Mouse (Mus musculus) hindlimb bud, embryonic 11.5 days (tissue): Measurements from ENCODE around the gene Zfp771.

ENCODE experiments used
- DNase-seq: peaks from one replicate; pipeline ENCODE4 v3.0.0-alpha.2; 2012; ENCODE audit warnings: low read depth, low spot score; ENCODE audit errors: extremely low spot score

The Zfp771 gene

DNA sequence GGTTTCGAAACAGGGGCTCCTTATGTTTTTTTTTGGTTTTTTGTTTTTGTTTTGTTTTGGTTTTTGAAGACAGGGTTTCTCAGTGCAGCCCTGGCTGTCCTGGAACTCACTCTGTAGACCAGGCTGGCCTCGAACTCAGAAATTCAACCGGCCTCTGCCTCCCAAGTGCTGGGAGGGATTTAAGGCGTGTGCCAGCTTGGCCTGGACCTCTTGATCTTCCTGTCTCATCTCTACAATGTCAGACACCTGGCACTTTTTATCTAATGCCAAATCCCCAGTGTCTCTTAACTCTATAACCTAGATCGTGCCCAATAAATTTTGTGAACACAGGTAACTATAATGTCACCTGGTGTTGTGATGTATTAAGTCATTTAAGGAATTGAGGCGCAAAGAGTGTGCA is 9.3 kb downstream of the Zfp771 start:
- DNase-seq: no peak

DNA sequence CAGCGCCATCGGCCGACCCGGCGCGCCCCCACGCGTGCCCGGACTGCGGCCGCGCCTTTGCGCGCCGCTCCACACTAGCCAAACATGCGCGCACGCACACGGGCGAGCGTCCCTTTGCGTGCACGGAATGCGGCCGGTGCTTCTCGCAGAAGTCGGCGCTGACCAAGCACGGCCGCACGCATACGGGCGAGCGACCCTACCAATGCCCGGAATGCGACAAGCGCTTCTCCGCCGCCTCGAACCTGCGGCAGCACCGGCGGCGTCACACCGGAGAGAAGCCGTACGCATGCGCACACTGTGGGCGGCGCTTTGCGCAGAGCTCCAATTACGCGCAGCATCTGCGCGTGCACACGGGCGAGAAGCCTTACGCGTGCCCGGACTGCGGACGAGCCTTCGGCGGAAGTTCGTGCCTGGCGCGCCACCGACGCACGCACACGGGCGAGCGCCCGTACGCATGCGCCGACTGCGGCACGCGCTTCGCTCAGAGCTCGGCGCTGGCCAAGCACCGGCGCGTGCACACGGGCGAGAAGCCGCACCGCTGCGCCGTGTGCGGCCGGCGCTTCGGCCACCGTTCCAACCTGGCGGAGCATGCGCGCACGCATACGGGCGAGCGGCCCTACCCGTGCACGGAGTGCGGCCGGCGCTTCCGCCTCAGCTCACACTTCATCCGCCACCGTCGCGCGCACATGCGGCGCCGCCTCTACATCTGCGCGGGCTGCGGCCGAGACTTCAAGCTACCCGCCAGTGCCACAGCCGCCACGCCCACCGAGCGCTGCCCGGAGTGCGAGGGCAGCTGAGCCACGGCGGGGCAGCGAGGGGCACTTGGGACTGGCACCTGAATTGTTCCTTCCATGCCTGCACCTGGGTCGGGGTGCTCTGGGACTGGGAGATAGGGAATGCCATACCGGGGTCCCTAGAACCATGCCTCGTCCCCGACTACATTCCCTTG is 10.0 kb downstream of the Zfp771 start:
- DNase-seq: peak; percentile 95

DNA sequence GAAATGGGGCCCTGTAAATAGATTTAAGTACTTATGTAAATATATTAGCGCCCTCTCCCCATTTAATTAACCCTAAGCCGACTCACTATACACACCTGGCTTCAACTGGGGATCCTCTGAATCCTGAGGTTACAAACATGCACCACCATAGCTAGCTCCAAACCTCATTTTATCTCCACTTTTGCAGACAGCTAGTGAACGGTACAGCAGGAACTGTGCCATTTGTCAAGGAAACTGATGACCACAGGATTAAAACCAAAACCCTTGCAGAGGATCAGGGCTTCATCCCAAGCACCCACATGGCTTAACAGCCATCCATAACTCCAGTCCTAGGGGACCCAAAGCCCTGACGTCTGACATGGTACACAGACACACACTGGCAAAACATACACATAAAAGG is 10.9 kb downstream of the Zfp771 start:
- no peak for DNase-seq

DNA sequence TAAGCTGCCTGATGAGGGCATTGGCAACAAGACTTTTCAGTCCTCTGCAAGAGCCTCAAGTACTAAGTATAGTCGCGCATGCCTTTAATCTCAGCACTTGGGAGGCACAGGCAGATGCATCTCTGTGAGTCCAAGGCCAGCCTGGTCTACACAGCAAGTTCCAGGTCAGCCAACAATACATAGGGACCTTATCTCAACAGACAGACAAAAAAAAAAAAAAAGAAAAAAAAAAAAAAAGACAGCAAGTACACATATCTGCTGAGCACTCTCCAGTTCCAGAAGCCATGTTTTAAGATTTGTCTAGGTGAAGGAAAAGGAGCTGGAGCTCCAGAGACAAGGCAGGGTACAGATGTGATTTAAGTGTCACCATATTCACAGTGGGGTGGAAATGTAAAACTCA is 11.9 kb downstream of the Zfp771 start:
- DNase-seq: no peak

DNA sequence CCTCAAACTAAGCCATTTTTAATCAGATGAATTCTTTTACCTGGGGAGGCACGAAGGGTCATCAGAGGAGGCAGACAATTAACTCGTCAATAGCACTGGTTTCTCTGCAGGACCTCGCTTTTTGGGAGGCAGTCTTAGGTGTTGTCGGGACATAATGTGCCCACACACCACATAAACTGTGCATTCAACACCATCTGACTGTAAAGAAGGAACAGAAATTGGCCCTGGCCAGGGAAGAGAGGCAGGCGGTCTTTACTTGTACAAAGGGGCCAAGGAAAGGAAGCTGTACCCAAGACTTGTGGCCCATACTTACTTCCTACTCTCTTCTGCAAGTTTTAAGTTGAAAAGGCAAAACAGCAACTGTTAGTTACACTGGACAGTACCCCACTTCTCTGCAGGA is 12.4 kb downstream of the Zfp771 start:
- DNase-seq: no peak

DNA sequence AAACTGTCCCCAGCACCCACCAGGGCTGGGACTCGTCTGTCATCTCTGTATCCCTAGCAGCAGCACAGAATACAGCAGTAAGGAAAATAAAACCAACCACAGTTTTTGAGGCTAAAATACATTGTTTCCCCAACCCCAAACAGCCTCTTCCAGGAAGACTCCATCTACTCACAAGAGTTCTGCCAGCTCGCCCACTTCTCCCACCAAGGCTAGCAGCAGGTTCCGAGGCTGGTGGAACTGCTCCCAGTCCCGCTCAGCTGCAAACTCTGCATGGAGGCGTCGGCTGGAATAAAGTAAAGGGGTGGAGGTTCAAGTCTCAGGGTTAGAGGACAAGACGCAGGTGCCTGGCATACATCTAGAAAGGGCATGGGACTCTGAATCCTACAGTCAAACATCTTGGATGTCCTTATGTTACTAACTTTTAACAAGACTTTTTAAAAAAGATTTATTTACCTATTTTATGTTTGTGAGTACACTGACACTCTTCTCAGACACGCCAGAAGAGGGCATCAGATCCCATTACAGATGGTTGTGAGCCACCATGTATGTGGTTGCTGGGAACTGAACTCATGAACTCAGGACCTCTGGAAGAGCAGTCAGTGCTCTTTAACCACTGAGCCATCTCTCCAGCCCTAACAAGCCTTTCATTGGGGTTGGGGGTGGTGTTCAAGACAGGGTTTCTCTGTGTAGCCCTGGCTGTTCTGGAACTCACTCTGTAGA is 15.3 kb downstream of the Zfp771 start:
- no peak for DNase-seq

DNA sequence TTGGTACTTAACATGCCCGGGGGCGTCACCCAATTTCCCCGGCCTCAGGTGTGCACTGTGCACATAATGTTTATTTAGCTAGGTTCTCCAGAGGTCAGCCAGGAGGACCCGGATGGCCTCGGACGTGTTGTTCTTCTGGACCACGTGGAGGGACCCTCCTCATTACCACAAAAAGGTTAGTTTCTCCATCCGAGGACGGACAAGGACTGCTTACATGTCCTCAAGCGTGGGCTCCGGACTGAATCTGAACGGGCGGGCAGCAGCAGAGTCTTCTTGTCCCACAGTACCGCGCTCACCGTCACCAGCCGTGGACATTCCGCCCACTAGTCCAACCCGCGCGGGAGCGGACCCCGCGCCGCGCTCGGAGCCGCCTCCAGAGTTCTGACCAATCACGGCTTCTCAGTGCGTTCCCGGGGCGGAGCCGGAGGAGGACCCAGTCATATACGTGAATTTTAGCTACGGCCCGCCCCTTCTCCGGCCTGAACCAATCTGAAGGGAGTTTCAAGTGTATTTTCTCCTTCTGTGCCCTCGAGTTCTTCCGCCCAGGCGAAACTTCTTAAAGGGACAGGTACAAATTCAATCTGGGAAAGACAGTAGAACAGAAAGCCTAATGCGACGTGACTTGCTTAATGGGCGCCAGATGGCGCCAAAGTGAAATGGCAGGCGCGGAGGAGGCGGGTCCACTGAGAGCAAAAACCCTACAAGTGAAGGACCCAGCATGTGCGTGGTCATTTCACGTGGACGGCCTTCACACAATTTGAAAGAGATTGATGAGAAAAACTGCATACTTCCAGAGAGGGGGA is 16.4 kb downstream of the Zfp771 start, which contains the start of gene Dctpp1:
Dctpp1 (minus strand) TSS at position 401 of the 803 bp plus-strand sequence.
- peak; percentile 96 for DNase-seq

DNA sequence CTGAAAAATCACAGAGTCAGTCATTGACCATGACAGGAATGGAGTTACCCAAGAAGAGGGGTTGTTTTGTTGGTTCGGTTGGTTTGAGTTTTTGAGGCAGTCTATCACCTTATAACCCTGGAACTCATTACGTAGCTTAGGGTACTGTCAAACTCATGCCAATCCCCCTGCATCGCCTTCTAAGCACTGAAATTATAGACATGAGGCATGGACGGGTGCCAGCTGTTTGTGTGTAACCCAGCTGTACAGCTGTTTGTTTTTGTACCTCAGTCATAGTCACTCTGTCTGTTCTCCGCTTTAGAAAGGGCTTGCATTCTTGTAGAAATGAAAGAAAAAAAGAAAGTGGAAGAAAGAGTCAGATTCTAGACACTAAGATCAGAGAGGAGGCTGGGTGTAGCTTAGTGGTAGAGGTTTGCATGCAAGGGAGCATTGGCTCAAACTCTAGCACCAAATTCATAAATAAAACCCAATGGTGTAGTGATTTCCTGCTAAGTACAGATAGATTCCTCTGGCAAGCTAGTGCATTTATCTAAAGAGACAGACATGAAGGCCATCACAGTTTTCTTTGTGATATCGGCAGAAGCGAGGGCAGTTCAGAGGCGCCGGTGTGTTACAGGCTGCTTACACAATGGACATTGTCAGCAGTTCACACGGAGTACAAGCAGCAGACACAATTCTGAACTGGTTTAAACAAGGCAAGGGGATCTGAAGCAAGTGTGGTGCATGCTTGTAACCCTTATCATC is 18.3 kb downstream of the Zfp771 start:
- no peak for DNase-seq

DNA sequence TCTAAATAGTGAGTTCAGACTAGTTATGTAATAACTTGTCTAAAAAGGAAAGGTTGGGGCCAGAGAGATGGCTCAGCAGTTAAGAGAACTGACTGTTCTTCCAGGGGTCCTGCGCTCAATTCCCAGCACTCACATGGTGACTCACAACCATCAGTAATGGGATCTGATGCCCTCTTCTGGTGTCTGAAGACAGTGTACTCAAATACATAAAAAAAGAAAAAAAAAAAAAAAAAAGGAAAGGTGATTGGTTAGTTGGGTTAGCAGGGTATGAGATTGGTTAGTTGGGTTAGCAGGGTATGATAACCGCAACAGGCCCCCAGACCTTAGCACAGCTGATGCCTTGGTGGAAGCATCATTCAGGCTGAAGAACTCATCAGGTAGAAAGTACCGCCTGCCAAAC is 19.5 kb downstream of the Zfp771 start:
- no peak for DNase-seq

DNA sequence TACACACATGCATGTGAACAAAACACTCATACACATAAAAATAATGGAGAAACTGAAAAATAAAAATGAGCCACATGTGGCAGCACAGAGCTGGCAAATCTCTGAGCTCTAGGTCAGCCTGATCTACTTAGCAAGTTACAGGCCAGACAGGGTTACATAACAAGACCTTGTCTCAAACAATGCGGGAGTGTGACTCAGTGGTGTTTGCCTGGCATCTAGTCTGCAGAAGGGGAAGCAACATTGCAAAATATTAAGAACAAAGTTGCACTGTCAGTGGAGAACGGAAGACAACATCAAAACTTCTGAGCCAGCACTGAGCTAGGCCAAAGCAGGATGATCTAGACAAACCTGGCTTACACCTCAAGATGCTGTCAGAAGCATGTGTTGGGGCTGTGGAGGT is 26.2 kb downstream of the Zfp771 start:
- DNase-seq: no peak

DNA sequence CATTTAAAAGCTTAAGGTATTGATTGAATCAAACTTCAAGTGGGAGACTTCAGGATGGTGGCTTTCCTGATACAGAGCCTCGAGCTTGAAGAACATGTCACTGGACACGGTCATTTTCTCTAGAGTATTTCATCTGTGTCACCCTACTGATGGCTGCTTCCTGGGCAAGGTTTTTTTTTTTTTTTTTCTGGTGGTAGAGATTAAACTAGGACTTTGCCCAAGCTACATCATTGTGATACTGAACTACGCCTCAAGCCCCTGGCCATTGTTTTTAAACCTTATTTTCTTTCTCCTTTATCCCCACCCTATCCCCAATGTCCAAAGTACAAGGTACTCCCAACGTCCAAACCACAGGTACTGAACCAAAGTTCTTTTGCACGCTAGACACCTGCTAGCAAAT is 26.6 kb downstream of the Zfp771 start:
- DNase-seq: no peak

DNA sequence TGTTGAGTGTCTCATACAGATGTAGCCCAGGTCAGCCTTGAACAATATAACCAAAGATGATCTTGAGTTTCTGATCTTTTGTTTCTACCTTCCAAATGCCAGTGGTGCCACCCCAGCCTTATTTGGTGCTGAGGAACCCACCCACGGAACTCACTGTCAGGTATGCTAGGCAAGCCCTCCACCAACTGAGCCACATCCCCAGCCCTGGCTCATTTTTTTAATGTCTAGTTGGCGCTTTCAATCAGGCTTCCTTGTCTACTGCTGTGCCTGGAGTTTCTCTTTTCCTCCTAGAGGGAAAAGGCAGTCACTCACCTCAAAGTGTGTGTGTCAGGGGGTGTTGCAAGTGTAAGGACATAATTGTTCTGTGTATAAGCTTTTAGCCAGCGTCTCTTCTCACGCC is 27.0 kb downstream of the Zfp771 start:
- no peak for DNase-seq

DNA sequence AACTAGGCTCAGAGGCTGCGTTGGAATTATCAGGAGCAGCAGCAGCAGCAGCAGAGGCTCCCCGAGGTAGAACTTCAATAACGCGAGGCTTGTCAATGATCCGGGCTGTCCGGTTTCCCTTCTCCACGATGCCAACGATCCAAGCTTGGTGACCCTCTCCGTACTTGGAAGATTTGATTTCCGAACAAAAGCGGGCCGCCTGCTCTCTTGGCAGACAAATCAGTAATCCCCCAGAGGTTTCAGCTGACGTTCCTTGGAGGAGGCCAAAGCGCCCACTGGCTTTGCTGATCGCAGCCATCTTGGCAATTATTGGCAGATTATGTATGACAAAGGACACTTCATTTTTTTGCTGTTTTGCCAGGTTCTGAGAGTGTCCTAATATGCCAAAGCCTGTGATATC is 28.5 kb downstream of the Zfp771 start:
- no peak for DNase-seq

DNA sequence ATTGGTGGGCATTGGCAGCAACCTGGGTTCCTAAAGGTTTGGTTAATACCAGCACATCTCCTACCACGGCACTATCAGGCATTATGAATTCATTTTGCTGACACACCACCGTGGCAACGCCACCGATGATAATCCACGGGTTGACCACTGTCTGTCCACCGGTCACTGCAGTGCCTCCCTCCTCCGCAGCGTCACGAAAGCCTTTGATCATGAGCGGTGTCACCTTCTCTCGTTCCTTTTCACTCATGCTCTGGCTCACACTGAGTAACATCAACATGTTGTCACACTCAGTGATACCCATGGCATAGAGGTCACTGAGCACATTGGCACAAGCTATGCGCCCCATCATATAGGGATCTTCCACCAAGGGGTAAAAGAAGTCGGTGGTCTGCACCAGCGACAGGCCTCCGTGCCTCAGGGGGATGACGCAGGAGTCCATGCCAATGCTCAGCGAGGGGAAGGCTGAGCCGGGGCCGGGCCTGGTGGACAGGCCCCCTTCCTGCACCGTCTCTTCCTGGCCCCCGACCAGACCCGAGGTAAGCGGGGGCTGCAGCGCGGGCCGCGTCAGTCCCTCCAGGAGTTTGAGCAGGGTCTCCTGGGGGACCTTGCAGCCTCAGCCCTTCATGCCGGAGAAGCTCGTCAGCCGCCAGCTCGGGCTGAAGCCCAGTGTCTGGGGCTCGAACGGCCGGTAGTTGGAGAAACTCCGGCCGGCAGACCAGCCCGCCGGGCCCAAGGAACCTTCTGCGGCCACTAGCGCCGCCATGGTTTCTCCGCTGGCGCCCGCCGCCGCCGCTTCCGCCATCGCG is 29.2 kb downstream of the Zfp771 start:
- no peak for DNase-seq

DNA sequence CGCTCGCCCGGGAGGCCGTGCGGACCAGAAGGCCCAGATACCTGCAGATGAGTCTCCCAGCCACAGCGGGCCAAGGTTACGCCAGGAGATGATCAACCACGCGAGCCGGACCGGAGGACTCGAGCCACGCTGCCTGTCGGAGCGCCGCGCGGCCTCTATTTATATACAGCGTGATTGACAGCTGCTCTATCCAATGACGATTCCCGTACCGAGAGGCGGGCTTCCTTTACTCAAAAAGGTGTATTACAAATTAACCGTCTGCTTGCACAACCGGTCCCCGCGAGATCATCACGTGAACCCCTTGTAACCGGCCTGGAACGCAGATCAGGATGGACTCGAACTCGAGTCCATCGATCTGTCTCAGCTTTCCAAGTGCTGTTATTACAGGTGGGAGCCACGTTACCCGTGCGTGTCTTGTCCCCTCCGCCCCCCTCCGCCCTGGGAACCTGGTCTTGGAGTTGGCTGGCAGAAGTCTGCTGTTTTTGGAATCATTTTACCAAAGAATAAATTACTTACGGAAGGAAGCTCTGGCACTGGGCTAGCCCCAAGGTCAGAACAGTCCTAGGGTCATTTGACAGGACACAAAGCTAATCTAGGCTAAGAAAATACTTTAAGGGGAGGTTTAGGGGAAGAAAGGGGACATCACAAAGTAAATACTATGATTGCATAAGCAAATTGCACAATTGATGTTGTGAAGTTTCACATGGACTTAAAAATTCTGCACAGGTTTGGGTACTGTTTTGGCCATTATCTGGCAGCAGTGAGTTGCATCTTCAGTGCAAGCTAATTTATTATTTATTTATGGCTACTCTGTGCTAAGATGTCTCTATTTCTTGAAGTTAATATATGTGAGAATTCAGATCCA is 30.1 kb downstream of the Zfp771 start, which contains the start of gene Sephs2:
Sephs2 (minus strand) TSS at position 131 of the 865 bp plus-strand sequence.
- peak; percentile 90 for DNase-seq

DNA sequence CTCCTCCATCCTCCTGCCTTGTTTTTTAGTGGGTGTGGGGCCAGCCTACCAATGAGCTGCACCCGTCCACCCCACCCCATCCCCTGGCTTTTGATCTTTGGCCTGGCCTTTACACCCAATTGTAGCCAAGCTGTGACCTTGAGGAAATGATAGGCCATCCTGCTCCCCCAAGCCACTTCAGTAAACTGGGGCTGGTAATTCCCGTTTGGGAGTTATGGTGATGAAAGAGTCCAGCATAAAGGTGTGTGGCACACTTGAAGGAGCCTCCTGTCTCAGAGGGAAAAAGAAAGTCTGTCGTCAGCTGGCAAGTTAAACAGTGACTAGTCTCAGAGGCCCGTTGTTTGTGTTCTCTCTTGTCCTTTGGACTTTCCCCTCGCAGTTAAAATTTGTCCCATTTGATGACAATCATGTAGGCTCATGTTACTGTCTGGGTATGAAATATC is 32.5 kb downstream of the Zfp771 start:
- DNase-seq: no peak

DNA sequence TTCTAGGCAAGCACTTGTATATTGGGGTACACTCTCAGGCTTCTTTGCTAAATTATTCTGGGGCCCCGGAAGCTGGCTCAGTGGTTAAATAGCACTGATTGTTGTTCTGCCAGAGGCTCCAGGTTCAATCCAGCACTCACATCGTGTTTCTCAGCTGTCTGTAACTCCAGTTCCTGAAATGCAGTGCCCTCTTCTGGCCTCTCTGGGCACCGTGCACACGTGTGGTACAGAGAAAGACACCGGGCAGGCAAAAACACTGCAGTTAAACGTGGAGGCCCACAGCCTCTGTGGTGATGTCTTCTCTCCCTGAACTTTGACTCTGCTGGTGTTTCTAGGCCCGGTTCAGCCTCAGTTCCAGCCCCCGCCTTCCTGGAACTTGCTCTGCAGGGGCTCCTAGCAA is 34.2 kb downstream of the Zfp771 start:
- no peak for DNase-seq

DNA sequence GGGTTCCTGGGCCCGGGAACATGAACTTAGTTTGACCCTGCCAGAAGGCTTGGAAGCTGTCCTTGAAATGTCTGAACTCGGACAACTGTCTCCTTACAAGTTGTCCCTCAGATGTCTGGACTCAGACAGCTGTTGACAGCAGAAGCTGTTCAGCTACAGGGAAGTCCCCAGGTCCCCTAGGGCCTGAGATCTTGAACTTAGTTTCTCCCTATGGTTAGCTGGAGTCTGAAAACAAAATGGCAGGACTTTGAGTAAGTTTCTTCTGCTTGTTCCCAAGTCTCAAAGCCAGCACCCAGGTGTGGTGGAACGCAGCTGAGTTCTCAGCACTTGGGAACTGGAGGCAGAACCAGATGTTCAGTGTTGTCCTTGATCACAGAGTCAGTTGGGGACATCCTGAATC is 36.0 kb downstream of the Zfp771 start:
- DNase-seq: no peak

DNA sequence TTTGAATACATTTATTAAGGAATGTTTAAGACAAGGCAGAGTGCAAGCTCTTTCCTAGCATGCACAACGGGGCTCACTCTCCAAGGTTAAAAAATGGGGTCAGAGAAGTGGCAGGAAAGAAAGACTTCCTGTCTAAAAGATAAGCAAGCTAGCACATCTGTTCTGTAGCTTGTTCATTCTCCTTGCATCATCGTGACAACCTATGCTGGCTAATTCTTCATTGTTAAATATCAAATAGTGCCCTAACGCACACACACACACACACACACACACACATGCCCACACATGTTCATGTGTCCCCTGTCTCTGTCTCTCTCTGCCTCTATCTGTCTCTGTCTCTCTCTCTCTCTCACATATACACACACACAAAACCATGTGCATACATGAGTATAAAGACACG is 37.0 kb downstream of the Zfp771 start:
- DNase-seq: no peak
